ENCODE assay signal across 8 mouse cellular contexts in the genomic region with DNA sequence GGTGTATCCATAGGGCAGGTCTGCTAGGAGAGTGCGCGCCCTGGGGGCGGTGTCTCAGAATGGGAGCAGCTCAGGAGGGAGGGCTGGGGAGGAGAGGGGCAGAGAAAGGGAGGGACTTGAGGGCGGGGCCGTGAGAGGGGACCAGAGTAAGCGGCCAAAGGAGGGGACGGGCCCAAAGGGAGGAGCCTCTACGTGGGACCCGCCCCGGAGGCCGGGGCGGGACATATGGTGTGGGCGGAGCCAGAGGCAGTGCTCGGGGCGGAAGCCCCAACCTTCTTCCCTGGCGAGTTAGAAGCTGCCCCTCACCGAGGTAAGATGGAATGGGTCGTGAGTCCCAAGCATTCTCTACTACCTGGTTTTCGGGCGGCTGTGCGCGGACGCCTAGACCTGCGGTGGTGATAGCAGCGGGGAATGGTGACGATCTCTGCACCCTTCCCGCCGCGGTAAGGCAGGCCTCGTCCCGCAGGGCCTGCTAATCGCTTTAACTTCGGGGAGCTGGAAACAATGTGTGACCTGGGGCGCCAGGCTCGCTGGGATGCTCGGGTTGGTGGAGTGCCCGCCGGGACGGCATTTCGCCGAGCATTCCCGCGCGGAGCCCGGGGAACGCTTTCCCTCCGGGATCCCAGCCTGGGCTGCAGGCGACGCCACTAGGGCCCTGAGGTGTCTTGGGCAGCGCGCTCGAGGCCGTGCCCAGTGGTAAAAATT. TPM values are rescaled to one million over a fixed set of nuclear protein-coding genes. Genes with fewer than 3 reads are reported as not detected.
DNase-seq lines count a peak whose midpoint lies in the region; ATAC-seq lines count a peak whose summit lies in the region.

A gene (plus strand): TSS at position 219 of the 705 bp plus-strand sequence.

- peaks cover 7% of the 10 kb centered on the region; the same call in 1 of the 2 replicates for H3K36me3 ChIP-seq in forebrain, embryonic 14.5 days (ENCODE audit: control insufficient read depth, insufficient read depth, low read length)
- H3K36me3 ChIP-seq in neural tube, embryonic 15.5 days: peaks cover 6% of the 10 kb centered on the region; the same call in 1 of the 2 replicates

- H3K9me3 ChIP-seq in forebrain, embryonic 14.5 days (replicated peaks; ENCODE audit: control insufficient read depth, low read length): no peaks in the 10 kb centered on the region
- H3K9me3 ChIP-seq in neural tube, embryonic 15.5 days (replicated peaks): no peaks in the 10 kb centered on the region

- H3K4me1 ChIP-seq in forebrain, embryonic 14.5 days (ENCODE audit: control insufficient read depth, insufficient read depth, low read length): peaks cover 10% of the 10 kb centered on the region
- H3K4me1 ChIP-seq in neural tube, embryonic 15.5 days: peaks cover 9% of the 10 kb centered on the region

- peak; percentile 96 for DNase-seq in ES-CJ7 (ENCODE audit: low read depth, low spot score)
- DNase-seq in cerebellum, adult 11 months: peak; percentile 86
- peak; percentile 94 for DNase-seq in forebrain, embryonic 14.5 days (ENCODE audit: low spot score)
- DNase-seq in heart, postnatal 14 days: peak; percentile 93 to 95
- peak; percentile 90 for DNase-seq in layer of hippocampus, adult 11-12 months (ENCODE audit: low spot score)
- peak; percentile 95 to 96 for DNase-seq in lung, adult 18-20 months
- DNase-seq in testis, postnatal 14 days (ENCODE audit: low spot score): peak; percentile 92

- under 1% methylated on average over 53 of the region's 53 CpGs for WGBS in forebrain, embryonic 14.5 days
- under 1% methylated on average over 50 of the region's 53 CpGs for WGBS in neural tube, embryonic 15.5 days

- H3K27me3 ChIP-seq in forebrain, embryonic 14.5 days (replicated peaks; ENCODE audit: control insufficient read depth, insufficient read depth, low read length): no peaks in the 10 kb centered on the region
- H3K27me3 ChIP-seq in neural tube, embryonic 15.5 days (replicated peaks): no peaks in the 10 kb centered on the region

- H3K4me2 ChIP-seq in forebrain, embryonic 14.5 days (ENCODE audit: low read length): peak within 1 kb of the TSS; percentile 72
- H3K4me2 ChIP-seq in neural tube, embryonic 15.5 days: peak within 1 kb of the TSS; percentile 70

- peak within 1 kb of the TSS; percentile 81 for H3K4me3 ChIP-seq in forebrain, embryonic 14.5 days (ENCODE audit: low read depth, low read length)
- H3K4me3 ChIP-seq in neural tube, embryonic 15.5 days (replicated peaks): peak within 1 kb of the TSS; percentile 86

- ATAC-seq in forebrain, embryonic 14.5 days: peak; percentile 98
- ATAC-seq in neural tube, embryonic 15.5 days (ENCODE audit: low FRiP score): peak; percentile 98

- peak within 1 kb of the TSS; percentile 84 for H3K9ac ChIP-seq in forebrain, embryonic 14.5 days (ENCODE audit: low read length)
- peak within 1 kb of the TSS; percentile 83 for H3K9ac ChIP-seq in neural tube, embryonic 15.5 days (replicated peaks)

- intact Hi-C loops in heart, postnatal 14 days (cut with DNase I): no loop called here

- peak within 1 kb of the TSS; percentile 58 for H3K27ac ChIP-seq in forebrain, embryonic 14.5 days (ENCODE audit: low read depth, low read length)
- peak within 1 kb of the TSS; percentile 58 for H3K27ac ChIP-seq in neural tube, embryonic 15.5 days (replicated peaks)

RNA-seq across cellular contexts. Expression of the gene that starts here (rescaled TPM):
- polyA plus RNA-seq in forebrain, embryonic 14.5 days (2014; fragmentation: Nextera tagmentation; extraction: Ambion mirVana): 336 and 355 TPM in 2 replicates
- total RNA-seq in heart, postnatal 14 days (2021): 100 to 1,000 TPM; 129 to 131 TPM
- polyA plus RNA-seq in neural tube, embryonic 15.5 days (2015; fragmentation: Nextera tagmentation; extraction: Ambion mirVana): 225 and 226 TPM in 2 replicates

Comparison
In these comparisons a context has a peak if more than half of its experiments do, and no peak if none do; other contexts are left out.
1. Peak in every context shown above with its lines: DNase-seq, ATAC-seq, H3K4me3 ChIP-seq and H3K27ac ChIP-seq.